Mouse (Mus musculus) spleen, adult 2 months (tissue): ENCODE results near the gene Zfp385b.

ENCODE experiments used
- CTCF ChIP-seq: fragments of 200-500 bp; IDR thresholded peaks from 2 replicates; pipeline ENCODE4 v1.5.1; 2011; ENCODE audit warnings: mild to moderate bottlenecking, inconsistent platforms; ENCODE audit not compliant: insufficient read depth, insufficient read length, insufficient replicate concordance; ENCODE audit errors: extremely low read depth
- POLR2A ChIP-seq: fragments of 200-500 bp; IDR thresholded peaks from 2 replicates; pipeline ENCODE4 v1.6.1; 2011; ENCODE audit warnings: low read depth, low read length, inconsistent platforms

- TF ChIP-seq CTCF = no peak
- no peak for TF ChIP-seq POLR2A
Measured at GRCm38 (mm10) chr2:77477536-77477935, 341.9 kb downstream of the Zfp385b start.
